Mouse (Mus musculus): ENCODE results near the gene Crtc2.
"Not testable (repeated sequence)": the region's sequence is repeated elsewhere in the genome, so short reads cannot be mapped to it uniquely, and the experiment has no call there.

GRCm38 (mm10) chr3:90251731-90252226, 2.2 kb upstream of the Crtc2 start:
- not testable (repeated sequence) for TF ChIP-seq TAL1, GATA1 (IDR thresholded peaks at IDR 0.05; ENCODE audit: low read length)

All from erythroblast, embryonic 14.5 days (primary cell).